Mouse (Mus musculus): ENCODE results near the gene Urb1.

The Urb1 gene

DNA sequence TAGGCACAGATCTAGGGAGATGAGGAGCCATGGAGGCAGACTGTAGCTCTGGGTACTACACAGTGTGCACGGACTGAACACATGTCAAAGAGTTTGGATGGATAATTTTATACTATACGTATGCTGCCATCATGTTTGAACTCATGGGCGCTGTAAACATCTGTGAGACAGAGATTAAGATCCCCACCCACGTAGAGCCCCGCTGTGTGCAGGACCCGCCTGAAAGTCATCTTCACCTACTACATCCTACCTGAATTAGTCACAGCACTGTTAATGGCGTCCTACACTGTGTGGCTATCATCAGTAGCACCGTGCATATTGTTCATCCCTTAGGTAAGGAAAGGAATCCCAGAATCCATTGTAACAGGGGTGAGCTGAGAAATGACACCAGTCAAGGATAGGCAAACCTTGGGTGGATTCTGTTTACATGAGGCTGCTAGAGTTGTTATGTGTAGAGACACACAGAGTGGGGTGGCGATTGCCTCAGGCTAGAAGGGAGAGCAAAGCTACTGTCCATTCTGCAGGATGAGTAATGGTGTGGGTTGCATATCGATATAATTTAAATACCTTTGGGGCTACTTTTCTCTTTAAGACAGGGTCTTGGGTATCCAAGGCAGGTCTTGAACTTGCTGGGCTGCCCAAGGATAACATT is 12.2 kb upstream of the Urb1 start:
- no peak for DNase-seq

DNA sequence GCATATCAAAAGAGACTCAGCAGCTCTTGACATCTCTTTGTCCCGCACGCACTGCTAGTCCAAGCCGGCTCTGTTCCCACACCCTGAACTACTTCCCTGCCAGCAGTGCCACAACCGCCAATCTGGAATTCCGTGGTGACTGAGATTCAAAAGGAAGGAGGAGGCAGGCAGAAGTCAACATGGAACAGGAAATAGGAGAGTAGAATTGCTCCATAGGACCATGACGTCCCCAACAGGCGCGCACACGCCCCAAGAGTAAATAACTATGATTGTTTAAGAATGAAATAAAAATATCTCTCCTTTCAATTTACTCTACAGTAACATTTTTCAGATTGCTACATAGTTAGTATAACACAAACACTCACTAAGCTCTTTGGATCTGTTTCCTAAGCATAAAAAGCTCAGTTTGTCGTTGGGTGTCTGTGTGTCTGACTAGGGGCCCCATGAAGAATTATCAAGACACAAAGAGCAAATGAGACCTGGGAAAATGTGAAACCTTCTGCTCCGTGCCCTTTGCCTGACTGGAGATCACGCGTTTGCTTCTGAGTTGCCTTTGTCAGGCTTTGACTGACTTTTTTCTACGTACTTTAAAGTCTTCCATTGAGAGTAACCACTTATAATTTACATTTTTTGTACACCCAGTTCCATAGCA is 11.0 kb upstream of the Urb1 start:
- peak; percentile 30 for DNase-seq

DNA sequence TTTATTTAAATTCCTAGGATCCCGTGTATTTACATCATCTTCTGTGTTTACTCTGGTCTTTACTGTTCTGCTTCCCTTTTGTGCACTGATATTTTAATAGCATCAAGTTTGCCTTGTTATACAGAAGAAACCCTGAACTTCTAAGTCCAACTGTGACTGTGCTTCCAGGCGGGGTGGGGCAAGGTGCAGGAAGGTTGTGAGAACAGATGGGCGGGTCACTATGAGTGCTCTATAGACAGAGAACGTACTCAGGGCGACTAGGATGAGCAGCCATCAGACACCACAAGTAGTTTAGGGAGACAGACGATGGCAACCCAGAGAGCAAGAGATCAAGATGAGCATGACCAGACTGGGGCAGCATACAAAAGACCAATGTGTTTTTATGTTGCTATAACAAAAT is 10.1 kb upstream of the Urb1 start:
- no peak for DNase-seq

DNA sequence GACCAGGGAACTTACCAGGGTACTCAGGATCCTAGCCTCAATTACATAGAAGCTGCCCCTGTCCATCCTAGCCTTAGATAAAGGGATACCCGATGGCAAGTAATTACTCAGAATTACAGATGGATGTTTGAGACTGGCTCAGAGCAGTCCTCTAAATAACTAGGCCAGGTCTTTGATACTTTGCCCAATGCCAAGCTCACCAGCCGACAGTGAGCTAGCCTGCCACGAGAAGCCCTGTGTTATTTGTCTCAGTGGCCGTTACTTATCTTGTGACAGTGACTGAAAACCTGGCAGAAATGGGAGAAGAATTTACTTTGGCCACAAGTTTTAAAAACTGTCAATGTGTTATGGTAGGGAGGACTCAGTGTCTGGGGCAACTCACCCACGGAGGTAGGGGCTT is 1.9 kb upstream of the Urb1 start:
- DNase-seq: no peak

DNA sequence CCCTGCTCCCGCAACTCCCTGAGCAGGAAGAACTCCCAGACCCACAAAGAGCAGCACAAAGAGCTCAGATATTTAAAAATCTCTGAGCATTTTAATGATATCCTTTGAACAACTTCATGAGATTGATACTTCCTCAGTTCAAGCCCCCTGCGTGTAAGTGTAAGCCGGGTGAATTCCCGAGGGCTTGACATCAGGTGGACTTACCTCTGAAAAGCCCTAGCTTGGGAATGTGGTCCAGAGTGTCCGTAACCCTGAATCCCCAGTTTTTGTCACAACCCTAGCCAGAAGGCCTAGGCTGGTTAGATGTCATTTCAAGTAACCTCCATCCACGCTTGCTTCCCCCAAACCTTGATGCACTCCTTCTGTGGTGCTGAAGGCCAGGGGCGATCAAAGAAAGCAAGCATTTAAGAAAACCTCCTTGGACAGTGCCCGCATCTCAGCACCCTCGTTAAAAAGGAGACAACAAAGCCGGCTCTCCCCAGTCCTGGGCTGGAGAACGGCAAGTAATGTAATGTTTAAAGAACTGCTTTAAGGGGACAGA is 573 bp upstream of the Urb1 start:
- DNase-seq: no peak

DNA sequence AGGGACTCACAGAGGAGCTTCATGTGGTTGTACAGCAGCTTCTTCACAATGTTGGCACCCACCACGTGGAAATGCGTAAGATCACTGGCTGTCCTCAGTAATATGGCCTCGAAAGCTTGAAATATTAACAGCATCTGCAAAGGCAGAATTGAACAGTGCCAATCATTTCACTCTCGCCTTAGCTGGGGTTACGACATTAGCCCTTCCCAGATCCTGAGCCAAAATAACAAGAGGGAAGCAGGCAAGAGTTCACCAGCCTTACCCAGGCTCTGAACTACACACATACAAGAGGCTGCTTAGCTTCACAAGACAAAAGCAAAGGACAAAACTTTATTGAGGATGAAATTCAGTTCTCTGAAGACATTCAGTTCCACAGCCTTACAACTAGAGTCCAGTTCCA is 5.7 kb downstream of the Urb1 start:
- DNase-seq: no peak

DNA sequence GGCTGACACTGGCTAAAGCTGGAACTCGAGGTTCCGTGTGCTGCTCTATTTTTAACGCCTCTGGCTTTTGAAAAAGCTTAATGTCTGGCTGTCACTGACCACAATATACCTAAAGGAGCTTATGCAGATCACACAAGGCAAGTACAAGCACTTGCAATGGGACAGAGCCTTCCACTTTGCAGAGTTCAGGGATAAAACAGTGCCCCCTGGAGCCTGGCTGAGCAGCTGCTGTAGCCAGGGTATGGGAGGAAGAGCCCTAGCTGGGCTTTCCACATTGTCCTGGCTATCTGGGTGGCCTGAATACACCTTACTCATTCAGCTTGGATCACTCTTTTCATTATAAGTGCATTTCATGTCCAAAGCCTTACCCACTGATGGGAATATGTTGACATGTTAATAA is 8.3 kb downstream of the Urb1 start:
- peak; percentile 27 for DNase-seq

DNA sequence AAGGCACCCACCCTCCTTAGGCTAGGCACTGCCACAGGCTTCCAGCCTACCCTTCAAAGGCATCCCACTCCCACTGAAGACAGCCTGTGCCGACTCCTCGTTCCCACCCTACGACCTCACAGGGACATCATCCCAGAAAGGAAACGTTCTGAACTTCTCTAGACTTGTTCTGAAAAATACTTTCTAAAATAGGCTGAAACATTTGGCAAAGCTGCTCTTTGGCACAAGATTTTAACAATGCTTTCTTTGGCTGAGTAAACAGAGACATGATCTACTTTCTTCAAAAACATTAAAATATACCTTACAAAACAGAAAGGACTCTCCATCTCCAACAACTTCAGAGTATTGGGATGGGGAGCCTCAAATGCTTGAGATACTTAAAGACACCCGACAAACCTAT is 9.0 kb downstream of the Urb1 start:
- no peak for DNase-seq

DNA sequence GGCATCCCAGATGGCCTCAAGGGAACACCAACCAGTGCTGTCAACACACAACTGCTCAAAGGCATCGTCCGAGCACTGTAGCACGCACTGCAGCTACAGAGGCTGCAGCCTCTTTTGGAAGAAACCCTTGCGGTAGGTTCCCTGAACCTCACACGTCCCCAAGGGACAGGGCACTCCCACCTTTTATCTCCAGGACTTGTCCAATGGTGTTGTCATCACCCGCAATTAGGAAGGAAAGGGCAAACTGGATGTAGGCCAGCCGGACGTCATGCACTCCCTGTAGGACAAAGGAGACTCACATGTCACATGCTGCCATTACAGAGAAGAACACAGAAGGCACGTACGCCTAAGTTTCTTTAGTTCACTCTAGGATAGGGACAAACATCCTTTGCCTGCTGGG is 10.4 kb downstream of the Urb1 start:
- DNase-seq: no peak

DNA sequence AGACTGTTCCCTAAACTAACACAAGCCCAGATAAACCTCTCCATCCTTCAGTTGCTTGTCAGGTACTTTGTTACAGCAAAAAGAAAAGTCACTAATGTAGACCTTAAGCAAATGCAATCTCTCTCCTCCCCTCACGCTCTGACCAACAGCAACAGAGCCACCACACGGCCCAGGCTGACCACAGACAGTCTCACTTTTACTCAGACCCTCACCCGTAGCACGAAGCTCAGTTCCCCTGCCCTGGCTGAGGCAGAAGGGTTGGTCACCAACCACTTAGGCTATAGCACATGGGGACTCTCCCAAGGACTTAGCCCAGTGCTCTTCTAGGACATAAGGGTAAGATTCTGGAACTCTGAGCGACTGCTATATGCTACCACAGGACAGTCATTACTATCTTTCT is 11.4 kb downstream of the Urb1 start:
- DNase-seq: no peak

DNA sequence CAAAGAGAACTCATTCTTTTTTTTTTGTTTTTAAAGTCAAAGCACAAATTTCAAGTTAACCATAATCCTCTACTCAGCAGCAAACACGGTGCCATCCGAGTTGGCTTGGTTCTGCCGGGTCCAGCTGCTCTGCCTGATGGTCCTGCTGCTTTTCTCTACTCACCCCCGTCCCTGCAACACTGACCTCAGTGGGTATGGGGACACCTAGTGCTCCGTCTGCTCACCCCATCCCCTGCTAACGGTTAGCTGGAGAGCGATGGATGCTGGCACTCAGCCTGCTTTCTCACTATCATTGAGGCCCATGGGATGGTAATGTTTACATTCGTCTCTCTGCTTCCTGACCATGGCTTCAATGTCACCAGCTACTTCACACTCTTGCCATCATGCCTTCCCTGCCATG is 11.8 kb downstream of the Urb1 start:
- no peak for DNase-seq

DNA sequence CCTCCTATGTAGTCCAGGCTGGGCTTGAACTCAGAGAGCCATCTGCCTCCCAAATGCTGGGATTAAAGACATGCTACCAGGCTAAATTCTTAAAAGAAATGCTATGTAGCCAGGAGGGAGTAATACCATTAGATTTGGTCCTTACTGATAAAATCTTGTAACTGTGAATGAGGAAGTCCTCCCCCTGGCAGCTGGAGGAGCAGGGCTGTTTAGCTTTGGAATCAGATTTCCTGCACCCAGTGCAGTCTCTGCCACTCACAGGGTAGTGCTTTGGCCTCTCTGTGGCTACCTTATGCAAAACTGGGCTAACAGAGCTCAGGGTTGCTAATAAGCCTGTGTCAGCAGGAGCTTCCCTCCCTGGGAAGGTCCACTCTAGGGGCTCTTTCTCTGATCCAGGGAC is 15.5 kb downstream of the Urb1 start:
- DNase-seq: no peak

DNA sequence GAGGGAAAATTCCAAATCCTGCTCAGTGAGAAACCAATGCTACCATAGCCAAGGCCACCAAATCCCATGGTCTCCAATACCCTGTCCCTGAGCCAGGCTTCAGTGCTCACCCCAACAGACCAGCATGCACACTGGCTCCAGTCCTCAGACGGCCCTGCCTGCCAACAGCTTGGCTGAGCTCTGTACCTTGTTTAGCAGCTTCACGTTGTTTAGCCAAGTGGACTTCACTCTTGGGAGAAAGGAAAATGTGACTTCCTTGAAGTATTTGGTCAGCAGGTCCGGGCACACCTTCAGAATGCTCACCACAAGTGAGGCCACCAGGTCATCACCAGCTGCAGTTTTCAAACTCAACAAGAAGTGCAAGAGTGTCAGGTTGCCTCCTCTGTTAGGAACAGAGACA is 17.7 kb downstream of the Urb1 start:
- no peak for DNase-seq

DNA sequence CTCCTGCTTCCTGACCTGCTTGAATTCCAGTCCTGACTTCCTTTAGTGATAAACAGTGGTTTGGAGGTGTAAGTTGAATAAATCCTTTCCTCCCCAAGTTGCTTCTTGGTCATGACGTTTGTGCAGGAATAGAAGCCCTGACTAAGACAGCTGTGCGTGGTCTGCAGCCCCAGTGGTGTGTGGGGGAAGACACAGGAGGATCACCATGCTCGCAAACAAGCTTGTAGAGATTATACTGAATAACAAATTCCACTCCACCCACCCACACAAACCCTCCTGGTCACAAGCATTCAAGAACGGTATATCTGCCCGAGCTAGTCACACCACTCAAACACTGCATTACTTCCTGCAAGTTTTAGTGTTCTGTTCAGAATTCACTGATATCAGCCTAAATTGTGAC is 18.1 kb downstream of the Urb1 start:
- DNase-seq: no peak

DNA sequence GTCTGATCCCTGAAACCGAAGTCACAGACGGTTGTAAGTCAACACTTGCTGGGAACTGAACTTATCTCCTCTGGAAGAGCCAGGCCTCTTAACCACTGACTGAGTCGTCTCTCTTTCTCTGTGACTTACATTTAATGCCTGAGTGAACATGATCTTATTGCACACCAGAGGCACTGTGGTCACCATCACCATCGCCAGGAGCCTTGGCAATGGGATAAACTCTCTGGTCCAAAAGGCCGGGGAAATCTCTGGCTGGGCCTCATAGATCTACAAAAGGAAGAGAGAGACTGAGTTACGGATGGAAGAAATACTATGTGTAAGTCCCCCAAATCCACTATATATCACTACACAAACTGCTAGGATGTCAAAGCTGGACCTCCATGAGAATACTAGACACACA is 19.3 kb downstream of the Urb1 start:
- DNase-seq: no peak

DNA sequence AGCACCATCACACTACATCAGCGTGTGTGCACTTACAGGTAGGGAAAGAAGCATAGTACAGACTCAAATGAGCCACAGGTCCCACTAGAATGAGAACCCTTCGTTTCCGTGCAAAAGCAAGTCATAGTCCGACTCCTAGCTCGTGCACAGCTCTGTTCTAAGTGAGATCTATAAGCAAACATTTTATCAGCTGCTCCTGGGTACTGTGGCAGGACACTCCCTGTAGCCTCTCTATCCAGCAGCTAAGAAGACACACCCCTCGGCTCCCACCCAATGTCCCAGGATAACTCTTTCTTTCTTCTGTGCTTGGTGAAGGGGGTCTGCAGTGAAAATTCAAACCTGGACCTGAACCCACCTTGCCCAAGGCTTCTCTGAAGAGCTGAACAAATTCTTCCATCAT is 21.6 kb downstream of the Urb1 start:
- DNase-seq: no peak

DNA sequence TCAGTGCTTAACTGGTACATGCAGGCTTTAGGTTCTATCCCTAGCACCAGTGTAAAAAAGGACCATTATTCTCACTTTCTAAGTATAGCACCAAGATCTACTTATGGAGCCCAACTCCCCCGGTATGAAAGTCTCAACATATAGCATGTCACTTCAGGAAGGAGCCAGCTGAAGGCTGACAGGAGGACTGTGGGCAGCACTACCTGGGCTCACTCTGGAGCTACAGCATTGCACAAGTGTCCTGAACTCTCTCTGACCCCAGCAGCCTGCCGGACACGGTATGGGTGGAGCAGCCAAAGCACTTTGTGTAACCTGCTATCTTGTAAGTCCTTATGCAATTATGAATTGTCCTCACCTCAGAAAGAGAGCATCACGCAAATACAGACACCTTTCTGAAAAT is 25.0 kb downstream of the Urb1 start:
- no peak for DNase-seq

DNA sequence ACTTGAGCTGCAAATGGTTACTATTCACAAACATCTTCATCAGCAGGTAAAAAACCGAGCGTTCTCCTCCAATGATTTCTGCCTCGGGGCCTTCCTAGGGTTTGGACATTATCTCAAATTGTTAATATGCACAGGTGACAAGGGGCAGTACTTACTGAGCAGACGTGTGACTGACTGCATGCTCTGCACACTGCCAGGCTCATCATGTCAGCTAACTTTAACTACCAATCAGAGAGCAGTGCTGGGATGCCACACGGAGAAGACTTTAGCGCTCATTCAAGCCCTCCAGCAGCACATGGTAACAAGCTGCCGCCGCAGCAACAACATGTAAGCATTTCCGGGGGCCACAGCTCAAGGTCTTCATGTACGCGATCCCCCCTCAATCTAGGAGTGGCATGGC is 26.9 kb downstream of the Urb1 start:
- DNase-seq: no peak

DNA sequence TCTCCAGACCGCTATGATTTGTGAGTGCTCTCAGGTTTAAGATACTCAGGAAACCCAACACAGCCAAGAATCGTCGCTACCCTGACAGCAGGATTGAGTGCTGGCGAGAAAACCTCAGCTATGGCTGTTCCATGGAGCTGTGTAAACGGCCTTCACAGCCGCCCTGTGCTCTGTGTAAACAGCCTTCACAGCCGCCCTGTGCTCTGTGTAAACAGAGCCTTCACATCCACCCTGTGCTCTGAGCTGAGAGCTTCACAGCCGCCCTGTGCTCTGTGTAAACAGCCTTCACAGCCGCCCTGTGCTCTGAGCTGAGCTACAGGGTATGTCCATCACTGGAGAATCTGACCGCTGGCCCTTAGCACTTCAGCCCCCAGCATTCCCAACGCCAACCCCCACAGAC is 30.4 kb downstream of the Urb1 start:
- DNase-seq: no peak

DNA sequence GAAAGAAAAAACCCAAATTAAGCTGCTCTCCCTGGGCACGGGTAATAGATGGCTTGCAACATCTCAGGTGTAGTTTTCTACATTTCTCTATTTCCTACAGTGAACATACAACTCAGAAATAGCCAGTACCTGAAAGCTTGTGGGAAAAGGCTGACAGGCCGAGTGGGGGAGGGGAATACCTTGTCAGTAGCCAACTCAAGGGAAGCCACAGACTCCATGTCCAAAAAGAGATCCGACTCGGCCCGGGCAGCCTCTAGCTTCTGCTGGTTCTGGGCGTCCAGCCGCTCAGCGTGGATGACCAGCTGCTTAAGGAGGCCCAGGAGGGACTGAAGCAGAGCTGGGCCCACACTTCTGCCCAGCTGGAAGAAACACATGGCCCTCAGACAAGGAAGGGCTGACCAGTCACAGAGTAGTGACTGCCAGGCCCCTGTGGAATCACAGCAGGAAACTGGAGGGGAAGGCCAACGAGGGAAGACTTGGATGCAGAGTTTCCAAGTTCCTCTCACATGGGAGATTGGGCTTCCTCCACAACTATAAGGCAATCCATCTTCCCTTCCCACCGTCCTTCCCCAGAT is 34.2 kb downstream of the Urb1 start:
- no peak for DNase-seq

DNA sequence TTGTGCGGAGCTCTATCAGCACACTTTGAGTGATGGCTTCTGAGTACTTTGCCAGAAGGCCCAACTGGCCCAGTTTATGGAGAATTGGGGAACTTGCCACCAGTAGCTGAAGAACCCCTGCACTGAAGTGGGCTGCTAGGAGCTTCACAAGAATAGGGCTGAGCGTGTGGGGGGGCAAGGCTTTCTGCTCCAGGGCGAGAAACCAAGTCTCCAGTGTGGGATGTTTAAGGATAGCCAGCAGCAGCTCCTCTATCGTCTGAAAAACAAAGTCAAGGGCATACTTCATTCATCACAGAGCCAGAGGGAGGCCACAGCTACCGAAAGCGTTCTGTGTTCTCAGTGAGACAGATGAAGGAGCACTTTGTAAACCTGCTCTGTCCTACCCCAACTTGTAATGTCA is 35.6 kb downstream of the Urb1 start:
- DNase-seq: no peak

DNA sequence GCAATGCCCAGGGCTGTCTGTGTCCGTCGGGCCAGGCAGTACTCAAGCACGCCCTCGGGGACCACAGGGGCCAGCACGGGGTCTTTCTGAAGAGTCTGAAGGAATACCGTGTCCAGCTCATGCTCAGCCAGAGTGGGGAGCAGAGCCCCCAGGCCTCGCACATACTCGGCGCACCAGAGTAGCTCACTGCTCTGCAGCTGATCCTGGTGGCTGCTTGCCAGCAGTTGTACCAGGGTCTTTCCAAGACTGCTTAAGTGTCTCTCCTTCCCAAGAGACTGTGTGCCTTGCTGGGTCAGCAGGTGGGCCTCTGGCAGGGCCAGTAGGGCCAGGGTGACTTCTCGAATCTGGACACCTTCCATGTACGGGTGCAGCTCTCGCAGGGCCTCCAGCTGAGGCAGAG is 36.0 kb downstream of the Urb1 start:
- DNase-seq: no peak

DNA sequence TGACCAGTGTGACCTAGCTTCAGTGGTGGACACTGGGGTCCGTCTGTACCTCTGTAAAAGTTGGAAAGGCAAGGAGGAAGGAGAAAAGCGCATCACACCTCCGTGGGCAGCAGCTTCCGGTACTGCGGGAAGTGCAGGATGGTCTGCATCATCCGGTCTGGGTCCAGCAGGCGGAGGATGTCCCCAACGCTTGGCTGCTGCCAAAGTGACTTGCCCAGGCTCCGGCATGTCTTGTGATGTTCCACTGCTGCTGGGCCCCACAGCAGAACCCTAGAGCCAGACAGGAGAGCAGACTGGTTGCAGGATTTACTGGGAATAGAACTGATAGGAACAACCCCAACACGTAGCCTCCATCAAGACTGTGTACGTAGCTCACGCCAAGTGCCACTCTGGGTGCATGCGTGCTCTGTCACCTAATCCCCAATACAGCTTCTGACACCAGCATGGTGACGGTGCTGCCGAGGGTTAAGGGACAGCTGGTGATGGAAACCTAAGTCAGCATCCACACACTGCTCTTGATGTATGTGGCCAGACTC is 43.2 kb downstream of the Urb1 start:
- no peak for DNase-seq

DNA sequence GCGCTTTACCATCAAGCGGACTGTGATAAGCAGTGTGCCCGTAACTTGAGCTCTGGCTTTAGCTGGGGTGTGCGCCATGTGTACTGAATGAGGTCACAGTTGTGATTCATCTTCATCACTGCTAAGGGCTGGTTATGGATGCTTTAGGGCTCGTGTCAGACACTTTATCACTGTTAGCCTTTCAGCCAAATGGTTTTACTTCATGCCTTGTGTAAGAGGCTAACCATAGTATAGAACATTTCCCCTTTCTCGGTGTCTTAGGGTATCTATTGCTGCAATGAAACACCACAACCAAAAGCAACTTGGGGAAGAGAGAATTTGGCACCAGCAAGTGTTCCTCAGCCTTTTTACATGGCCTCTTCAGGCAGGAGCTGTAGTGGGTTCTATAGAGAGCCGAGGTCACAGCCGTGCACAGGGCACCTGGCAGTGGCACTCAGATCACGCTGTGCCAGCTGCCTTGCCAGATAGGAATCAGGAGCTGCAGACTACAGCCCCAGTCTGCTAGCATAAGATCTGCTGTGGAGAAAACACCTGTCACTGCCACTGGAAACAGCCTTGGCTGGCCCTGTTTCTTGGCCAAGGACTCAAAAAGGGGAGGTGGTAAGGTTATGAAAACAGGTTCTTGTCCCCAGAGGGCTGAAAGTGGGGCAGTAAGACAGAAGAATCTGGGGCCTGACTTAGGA is 44.9 kb downstream of the Urb1 start:
- DNase-seq: no peak
